Mouse (Mus musculus) heart, adult 9 months (tissue): Measurements from ENCODE around the gene Gltp.

Experiments
- DNase-seq, 2 experiments: peaks; one replicate each; pipeline ENCODE4 v3.0.0; 2022; ENCODE audit warnings: low spot score in 2 of 2

Gene Gltp

DNA sequence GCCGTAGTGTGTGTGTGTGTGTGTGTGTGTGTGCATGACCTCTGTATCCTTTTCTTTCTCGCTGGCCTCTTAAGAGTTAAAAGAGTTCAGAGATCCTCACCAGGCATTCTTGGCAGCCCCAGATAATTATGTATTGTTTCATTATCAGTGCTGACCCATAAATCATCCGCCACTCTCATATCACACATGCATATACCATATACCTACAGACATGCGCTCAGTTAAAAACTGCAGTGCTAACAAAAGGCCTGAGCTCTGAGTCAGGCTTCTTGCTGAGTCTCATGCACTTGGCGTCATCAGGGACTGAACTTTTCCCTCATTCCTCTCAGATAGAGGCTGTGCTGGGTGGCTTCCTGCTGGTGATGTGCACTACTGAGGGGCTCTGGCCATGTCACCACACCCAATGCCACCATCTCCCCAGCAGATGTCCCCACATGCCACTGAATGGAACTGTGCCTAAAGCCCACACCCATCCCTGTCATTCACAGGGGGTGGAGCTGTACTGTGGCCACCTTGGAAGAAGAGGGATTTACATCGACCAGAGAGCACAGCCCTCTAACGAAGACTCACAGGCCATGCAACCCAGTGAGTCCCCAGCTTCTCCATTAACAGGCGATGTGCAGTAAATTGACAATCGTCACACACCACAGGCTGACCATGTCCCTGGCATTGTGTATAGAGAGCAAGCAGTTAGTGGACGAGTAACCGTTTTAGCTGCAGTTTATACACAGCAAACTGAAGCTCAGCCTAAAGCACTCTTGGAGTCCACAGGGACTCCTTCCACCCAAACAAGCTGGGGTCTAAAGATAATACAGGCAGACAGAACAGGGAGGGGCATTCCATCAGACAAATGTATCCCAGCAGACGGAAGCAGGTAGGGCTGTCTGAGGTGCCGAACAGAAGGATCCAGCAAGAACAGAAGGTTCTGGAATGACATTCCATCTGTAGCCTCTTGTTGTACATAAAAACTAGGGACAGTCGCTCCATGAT lies 11.9 kb upstream of the Gltp start:
- DNase-seq: no peak

DNA sequence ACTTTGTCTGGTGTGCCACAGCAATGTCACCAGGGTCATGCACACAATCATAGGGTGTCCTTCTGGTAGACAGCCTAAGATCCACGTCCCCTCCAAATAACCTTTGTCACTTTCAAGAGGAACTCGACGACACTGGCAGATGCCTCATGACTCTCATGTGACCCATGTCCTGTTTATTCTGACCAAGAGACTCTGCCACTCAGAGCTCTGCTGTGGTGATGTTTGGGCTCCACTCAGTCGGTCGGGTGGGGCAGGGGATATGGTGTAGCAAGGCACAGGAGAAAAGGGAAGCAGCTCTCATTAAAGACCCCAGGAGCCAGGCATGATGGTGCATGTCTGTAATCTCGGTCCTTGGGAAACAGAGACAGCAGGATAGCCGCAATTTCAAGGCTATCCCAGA lies 8.2 kb upstream of the Gltp start:
- peak; percentile 39 to 62 for DNase-seq

DNA sequence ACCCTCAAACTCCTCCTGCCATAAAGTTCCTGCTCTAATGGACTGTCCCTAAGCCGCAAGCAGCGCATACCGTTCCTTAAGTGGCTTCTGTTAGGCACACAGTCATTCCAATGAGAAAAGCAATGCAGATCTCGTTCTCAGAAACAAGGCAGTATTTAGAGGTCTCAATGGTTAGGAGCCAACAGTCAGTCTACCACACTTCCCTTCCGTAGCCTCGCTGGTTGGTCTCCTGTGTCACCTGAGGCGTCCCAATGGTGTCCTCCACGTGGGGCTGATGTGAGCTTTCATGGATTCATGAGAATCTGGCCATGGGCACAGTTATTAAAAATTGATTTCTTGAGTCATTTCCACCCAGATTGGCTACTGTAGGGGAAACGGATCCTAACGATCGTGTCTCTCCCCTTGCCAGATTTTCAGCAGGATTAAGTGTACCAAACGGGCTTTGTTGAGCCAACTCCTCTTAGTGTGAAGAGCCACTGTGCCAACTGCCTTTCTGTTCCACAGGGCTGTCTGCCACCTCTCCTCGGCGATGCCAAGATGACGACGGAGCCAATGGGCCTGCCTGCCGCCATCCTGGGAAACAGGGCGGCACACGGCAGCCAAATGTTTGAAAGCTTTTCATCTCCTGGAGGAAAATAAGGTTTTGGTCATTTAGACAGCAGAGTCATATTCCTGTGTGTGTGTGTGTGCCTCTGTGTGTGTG lies 7.4 kb upstream of the Gltp start:
- peak in 1 of 2 experiments; percentile 31 for DNase-seq

DNA sequence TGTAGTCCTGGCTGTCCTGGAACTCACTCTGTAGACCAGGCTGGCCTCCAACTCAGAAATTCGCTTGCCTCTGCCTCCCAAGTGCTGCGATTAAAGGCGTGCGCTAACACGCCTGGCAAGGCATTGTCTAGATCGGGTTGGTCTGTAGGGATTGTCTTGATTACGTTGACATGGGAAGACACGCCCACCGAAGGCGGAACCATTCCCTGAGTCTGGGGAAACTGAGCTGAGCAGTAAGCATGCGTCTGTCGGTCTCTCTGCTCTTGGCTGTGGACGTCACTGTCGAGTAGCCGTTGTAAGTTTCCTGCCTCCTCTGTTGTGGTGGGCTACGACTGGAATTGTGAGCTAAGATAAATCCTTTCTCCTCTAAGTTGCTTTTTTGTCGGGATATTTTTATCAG lies 6.2 kb upstream of the Gltp start:
- DNase-seq: no peak

DNA sequence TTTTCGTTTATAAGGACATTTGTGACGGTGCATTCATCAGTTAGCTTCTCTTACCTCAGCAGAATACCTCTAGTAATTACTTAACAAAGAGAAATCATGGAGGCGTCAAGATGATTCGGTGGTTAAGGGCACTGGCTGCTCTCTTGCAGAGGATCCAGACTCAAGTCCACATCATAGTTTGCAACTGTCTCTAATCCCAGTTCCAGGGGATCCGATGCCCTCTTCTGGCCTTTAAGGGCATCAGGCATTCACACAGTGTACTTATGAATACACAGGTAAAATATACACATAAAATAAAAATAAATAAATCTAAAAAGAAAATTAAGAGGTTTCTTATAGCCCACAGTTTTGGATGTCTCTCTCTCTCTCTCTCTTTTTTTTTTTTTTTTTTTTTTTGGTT lies 5.0 kb upstream of the Gltp start:
- no peak for DNase-seq

DNA sequence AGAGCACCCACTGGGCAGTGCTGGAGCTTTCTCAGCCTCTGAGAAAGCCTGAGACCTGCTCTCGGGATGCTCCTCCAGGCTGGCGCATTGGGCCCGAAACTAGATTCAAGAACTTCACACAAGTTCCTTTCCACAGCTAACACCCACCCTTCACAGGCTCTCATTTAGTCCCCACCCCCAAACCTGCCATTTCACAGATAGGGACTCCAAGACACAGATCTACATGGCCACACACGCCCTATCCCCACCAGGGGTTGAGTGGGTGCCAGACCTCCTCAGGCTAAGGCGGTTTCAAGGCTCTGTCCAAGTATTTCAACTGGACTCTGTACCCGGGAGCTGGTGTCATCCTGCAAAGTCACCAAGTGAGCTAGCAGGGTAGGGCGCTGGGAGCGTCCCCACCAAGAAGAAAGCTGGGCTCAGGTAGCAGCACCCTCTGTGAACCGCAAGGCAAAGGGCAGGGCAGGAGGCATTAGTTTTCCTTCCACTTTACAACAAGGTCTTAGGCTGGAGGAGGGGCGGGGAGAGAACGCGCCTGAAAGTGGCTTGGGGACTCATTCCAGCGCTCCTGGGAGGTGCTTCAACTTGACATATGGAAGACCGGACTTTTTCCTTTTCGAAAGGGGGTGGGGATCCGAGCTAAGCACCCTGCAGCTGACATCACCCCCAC lies 951 bp downstream of the Gltp start:
- DNase-seq: no peak

DNA sequence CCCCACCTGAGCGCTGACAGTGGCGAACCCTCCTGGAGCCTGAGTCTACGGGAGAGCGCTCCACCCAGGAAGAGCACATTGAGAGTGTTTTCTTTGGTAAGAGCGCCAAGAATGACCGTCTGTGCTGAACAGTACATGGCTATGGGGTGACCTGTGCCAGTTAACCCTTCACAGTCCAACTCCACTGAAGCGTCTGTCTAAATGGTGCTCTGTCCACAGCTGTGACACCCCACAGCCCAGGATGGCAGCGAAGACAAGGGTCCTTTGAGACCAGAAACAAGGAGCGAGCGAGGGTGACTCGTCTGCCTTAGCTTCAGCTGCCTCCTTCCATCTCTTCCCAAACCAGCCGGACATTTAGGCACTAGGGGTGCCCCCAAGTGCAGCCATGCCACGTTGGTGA lies 2.1 kb downstream of the Gltp start:
- no peak for DNase-seq

DNA sequence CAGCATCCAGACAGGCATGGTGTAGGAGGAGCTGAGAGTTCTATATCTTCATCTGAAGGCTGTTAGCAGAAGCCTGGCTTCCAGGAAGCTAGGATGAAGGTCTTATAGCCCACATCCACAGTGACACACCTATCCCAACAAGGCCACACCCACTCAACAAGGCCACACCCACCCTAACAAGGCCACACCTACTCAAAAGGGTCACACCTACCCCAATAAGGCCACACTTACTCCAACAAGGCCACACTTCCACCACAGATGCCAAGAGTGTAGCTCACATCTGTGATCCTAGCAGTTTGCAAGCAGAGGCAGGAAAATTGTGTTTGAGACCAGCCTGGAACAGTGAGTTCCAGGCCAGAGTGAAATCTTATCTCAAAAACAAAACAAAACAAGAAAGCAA lies 2.9 kb downstream of the Gltp start:
- no peak for DNase-seq

DNA sequence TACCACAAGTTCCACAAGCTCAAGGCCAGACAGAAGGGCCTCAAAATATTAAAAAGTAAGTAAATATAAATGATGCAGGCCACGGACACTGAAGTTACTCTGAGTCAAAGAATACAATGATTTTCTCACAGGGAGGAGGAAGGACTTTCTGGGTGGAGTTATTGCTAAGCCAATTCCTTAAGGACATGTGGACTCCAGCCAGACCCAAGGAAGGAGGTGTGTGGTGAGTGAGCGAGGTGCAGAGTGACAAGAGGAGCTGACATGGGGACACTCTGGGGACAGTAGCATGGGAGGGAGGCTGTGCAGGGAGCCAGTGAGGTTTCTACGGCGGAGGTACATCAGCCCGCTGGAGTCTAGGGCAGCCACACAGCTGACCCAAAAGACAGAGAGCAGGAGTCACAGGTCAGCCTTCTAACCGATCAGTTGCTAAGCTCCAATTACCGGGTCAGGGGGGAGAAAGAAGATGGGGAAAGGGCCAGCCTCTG lies 4.0 kb downstream of the Gltp start:
- DNase-seq: no peak

DNA sequence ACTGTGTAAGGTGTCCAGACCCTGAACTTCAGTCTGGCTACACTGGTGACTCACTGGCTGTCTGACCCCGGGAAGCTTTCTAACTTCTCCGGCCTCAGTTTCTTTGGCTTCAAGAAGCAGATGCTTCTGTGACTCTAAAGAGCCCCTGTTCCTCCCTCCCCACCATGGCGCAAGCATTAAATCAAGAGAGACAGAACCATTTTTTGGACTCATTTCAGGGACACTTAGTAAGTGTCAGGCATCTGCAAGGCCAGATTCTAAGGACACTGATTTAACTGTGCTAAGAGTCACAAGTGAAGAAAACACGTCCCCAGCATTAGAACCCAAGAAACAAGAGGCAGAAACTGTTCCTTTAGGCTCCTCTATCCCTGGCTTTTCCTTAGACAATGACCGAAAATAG lies 4.8 kb downstream of the Gltp start:
- DNase-seq: no peak

DNA sequence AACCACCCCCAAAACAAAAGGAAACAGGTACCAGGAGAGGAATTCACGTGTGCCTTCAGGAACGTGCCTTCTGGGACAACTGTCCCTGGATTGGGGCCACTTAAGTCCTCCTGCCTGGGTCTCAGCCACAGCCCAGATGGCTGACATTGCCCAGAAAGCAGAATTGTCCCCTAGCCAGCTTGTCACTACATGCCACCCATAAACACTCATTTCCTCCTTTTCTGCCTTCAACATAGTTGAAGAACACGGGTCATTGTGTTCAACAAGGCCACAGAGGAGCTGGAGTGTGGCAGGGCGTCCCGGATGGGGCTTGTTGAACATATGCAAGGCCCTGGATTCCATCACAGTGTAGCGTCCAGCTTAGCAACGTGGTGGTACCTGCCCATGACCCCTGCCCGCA lies 9.1 kb downstream of the Gltp start:
- DNase-seq: no peak

DNA sequence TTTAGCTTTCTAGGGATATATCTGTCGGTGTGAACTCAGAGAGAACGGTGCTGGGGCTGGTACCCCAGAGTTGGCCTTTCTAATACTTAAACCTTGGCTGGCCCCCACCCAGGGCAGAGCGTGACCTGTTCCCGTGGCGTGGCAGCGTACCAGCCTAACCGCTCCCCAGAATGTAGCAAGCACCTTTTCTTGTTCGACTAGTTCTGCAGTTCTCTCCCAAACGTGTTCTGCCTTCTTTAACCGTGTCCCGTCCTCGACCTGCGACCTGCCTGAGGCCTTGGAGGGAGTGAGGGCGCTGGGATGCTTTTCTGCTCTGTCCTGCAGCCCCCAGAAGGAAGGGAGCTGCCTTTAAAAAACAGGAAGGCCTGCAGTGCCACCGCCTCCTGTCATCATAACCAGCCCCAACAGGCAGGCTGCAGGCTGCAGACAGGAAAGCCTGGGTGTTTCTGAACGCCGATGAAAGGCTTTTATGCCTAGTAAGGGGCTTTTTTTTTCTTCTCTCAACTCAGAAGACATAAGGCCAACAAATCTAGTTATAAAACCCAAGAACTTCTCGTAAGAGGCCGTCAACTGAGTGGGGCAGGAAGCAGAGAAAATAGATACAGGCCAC lies 10.0 kb downstream of the Gltp start:
- DNase-seq: no peak

DNA sequence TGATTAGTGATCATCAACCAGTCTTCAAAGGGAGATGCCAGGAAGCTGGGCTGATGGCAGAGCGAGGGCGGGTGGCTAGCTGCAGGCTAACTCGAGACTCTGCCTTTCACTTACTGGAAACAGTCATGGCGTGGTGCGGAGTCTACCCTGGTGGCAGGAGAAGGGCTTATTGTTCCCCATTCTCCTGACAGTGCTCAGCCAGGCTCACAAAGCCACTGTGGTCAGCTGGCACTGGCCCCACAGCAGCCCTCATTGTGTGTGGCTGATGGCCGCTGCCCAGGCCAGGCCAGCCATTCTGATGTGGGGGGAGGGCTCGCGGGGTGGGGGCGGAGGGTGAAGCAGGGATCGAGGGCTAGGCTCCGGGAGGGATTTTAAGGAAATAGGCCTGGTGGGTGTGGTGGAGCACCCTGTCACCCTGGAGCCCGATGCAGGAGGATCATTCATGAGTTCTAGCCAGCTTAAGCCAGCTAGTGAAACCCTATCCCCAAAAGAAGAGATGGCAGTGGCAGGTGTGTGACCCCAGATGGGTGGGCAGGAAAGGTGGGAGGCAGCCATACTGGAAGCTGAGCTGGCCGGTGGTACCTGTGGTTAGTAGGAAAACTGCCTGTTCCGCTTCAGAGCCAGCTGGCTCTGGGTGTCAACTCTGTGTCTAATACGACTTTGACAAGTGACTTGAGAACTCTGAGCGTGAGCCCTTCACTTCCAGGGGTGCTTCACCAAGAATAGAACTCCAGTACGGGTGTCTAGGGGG lies 10.8 kb downstream of the Gltp start:
- no peak for DNase-seq

DNA sequence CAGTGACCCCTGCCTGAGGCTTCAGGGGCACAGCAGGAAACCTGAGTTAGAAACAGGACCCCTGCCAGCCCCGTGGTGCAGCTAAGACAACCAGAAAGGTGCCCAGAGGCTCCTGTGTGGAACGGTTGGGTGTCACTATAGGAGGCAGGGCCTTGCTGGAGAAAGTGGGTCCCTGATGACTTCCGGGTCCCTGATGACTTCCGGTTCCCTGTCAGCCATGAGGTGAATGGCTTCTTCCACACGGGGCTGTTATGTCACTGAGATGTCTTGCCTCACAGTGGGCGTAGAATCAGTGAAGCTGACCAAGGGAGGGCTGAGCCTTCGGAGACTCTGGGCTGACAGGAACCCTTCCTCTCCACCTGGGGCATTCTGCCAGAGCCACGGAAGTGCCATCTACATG lies 16.2 kb downstream of the Gltp start:
- no peak for DNase-seq

DNA sequence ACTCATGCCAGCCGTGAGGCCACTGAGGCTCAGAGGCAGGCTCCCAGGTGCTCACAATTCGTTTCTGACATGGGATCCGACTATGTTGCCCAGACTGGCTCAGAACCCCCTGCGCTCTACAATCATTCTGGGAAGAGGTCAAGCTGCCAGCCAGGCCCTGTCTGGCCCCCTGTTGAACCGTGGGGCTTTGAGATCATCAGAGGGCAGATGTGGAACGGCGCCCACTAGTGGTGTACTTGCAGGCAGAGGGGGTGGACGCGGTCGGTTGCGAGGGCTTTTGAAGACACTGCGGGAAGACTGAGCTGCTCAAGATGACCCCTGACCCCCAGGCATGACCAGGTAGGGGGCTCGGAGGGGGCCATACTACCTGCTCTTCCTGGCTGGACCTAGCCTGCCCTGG lies 17.7 kb downstream of the Gltp start:
- no peak for DNase-seq

DNA sequence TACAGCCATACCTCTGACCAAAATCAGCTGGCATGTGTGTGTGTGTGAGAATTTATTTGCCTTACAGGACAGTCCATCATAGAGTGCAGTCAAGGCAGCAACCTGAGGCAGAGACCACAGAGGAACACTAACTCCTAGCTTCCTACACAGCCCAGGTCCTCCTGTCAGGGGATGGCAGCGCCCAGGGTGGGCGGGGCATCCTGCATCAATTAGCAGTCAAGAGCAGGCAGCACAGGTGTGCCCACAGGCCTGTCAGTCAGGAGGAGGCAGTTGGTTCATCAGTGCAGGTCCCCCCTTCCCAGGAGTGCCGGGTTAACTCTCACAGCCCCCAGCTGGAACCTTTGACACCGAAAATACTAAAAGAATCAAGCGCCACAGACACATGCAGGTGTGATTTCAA lies 21.8 kb downstream of the Gltp start:
- DNase-seq: no peak

DNA sequence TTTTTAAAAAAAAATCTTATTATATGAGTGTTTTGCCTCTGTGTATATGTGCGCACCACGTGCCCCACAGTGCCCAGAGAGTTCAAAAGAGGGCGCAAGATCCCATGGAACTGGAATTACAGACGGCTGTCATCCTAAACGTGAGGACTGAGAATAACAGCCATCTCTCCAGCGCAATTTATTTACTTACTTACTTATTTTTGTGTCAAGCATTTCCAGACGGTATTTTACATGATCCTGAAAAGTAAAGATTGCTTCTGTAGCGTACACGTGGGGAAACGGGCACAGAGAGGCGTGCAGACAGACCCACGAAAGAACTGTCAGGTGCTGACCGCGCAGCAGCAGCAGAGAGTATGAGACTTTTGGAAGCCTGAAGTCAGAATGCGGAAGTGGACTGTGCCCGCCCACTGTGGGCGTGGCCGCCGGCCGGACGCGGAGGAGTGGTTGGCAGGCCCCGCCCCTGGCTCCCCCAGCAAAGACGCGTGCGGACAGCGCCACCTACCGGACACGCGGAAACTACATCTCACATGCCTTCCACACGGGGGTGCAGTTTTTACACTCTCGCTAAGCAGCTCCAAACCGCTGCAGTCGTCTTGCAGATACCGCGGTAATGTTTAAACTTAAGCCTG lies 23.4 kb downstream of the Gltp start:
- DNase-seq: peak; percentile 93 to 99

DNA sequence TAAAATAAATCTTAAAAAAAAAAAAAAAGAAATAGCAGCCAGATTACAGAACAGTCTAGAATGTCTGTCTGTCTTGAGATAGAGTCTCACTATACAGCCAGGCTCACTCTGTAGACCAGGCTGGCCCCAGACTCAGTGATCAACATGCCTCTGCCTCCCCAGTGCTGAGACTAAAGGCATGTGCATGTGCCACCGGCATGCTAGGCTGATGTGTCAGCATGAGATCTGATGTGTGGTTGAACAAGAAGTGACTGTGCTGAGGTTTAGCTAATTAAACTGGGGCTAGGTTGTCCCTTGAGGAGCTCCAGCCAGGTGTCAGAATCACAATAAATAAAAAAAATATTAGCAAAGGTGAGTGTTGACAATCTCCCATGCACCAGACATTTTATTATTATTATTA lies 24.1 kb downstream of the Gltp start:
- no peak for DNase-seq

DNA sequence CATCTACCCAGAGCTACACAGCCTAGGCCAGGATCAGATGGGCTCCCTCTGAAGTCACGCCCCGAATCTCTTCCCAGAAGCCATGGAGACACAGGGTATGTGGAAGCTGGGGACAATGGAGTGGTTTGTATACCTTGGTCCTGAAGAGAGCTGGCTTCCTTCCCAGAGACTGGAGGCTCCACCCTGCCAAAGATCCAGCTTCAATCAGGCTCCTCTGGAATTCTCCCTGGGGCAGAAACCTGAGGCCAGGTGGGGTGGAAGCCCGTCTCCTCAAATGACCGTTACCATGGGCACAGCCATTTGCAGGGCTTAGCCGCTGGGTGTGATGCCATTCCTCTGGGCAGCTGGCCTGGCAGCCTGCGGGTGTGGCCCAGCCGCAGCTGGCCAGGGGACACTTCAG lies 26.0 kb downstream of the Gltp start:
- DNase-seq: no peak

DNA sequence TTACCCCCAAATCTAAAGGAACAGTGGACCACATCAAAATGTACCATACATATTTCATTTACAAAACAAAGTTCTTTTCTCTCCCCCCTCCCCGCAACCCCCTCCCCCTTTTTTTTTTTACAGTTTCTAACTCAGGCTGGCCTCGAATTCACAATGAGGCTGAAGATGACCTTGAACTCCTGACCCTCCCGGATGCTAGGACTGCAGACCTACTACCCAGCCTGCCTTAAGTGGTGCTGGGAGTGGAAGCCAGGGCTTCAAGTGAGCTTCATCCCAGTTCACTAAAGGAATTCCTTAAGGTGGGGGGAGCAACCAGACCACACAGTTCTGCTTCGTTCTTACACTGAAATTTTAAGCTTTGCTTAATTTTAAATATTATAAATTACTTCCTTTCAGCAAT lies 26.6 kb downstream of the Gltp start:
- DNase-seq: no peak

DNA sequence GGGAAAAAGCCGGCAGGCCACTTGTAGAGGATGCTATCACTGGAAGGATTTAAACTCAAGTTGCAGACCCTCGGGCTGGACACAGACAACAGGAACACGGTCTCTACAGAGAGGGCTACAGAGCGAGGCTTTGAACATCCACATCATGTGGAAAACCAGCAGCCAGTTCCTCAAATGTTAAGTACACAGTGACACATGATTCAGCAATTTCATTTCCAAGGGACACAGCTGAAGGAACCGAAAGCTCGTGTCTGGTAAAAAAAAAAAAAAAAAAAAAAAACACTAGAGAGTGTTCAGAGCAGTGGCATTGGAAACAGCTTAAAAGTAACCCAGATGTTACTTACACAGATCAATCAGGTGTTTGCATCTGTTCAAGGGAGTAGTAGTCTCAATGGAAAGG lies 29.8 kb downstream of the Gltp start:
- DNase-seq: no peak
